Mouse (Mus musculus) MEL (cell line): ENCODE measurements around the gene Gpr180. TPM values are rescaled to one million over a fixed set of nuclear protein-coding genes. Genes with fewer than 3 reads are reported as not detected.

ENCODE experiments used
- DNase-seq: peaks from one replicate; pipeline ENCODE4 v3.0.0; 2011; ENCODE audit warnings: low read depth, low spot score
- H3K27ac ChIP-seq: 2 replicates; pipeline ENCODE4 v1.5.1; 2012; ENCODE audit warnings: low read depth, mild to moderate bottlenecking, control low read depth, low read length, moderate library complexity; ENCODE audit not compliant: control insufficient read depth
- H3K27me3 ChIP-seq, 2 experiments: fragments of 150-350 bp in 1 of 2; sonication (generic) in 1 of 2; 2 replicates each; pipeline ENCODE4 v1.6.1; 2012; ENCODE audit warnings: low read length in 2 of 2, mild to moderate bottlenecking in 2 of 2, improper control_type of control experiment in 1 of 2, moderate library complexity in 1 of 2; ENCODE audit not compliant: insufficient read depth in 2 of 2, control insufficient read depth in 1 of 2
- H3K36me3 ChIP-seq, 2 experiments: 2 replicates each; pipeline ENCODE4 v1.6.1; 2012 to 2014; ENCODE audit warnings: low read length in 2 of 2, improper control_type of control experiment in 1 of 2, inconsistent platforms in 1 of 2, mild to moderate bottlenecking in 1 of 2; ENCODE audit not compliant: insufficient read depth in 2 of 2, control insufficient read depth in 1 of 2
- H3K4me1 ChIP-seq, 2 experiments: fragments of 150-350 bp in 1 of 2; sonication (generic) in 1 of 2; 2 replicates each; pipeline ENCODE4 v1.6.1; 2012; ENCODE audit warnings: low read length in 2 of 2, improper control_type of control experiment in 1 of 2, mild to moderate bottlenecking in 1 of 2; ENCODE audit not compliant: insufficient read depth in 2 of 2, control insufficient read depth in 1 of 2
- H3K4me3 ChIP-seq, 2 experiments: fragments of 150-350 bp in 1 of 2; sonication (generic) in 1 of 2; 2 replicates each; pipeline ENCODE4 v1.5.1; 2012; ENCODE audit warnings: low read depth in 2 of 2, low read length in 2 of 2, mild to moderate bottlenecking in 2 of 2, moderate library complexity in 2 of 2, control low read depth in 1 of 2, improper control_type of control experiment in 1 of 2; ENCODE audit not compliant: control insufficient read depth in 1 of 2, insufficient read depth in 1 of 2
- H3K79me2 ChIP-seq: 2 replicates; pipeline ENCODE4 v1.6.1; 2012; ENCODE audit warnings: mild to moderate bottlenecking, low read length, moderate library complexity; ENCODE audit not compliant: control insufficient read depth, poor library complexity, insufficient read depth
- H3K9ac ChIP-seq: 2 replicates; pipeline ENCODE4 v1.6.1; 2012; ENCODE audit warnings: low read depth, mild to moderate bottlenecking, control low read depth, low read length, moderate library complexity; ENCODE audit not compliant: control insufficient read depth, poor library complexity, severe bottlenecking
- H3K9me3 ChIP-seq: fragments of 150-350 bp; sonication (generic); replicated peaks from 2 replicates; pipeline ENCODE4 v1.6.1; 2012; ENCODE audit warnings: mild to moderate bottlenecking, low read length, improper control_type of control experiment, moderate library complexity; ENCODE audit not compliant: insufficient read depth
- CTCF ChIP-seq, 3 experiments: IDR thresholded peaks in 2 of 3; conservative IDR thresholded peaks in 1 of 3; 2 replicates each; pipeline ENCODE4 v1.5.1; 2011 to 2012; ENCODE audit warnings: low read length in 3 of 3, low read depth in 2 of 3, mild to moderate bottlenecking in 2 of 3, improper control_type of control experiment in 1 of 3, inconsistent platforms in 1 of 3, mixed read lengths in 1 of 3, moderate library complexity in 1 of 3; ENCODE audit not compliant: control insufficient read depth in 1 of 3, insufficient read depth in 1 of 3, poor library complexity in 1 of 3, severe bottlenecking in 1 of 3
- MAFK ChIP-seq: IDR thresholded peaks from 2 replicates; pipeline ENCODE4 v1.6.1; 2011; ENCODE audit warnings: low read depth, mild to moderate bottlenecking, low read length, improper control_type of control experiment, borderline replicate concordance
- MAX ChIP-seq: IDR thresholded peaks from 2 replicates; pipeline ENCODE4 v1.6.1; 2011; ENCODE audit warnings: low read length, improper control_type of control experiment
- MYB ChIP-seq: IDR thresholded peaks from 2 replicates; pipeline ENCODE4 v1.6.1; 2011; ENCODE audit warnings: mild to moderate bottlenecking, low read depth, low read length, improper control_type of control experiment
- NELFE ChIP-seq: IDR thresholded peaks from 2 replicates; pipeline ENCODE4 v1.6.1; 2011; ENCODE audit warnings: low read depth, low read length, improper control_type of control experiment
- POLR2A ChIP-seq, 2 experiments: IDR thresholded peaks; 2 replicates each; pipeline ENCODE4 v1.6.1; 2011 to 2012; ENCODE audit warnings: low read length in 2 of 2, mild to moderate bottlenecking in 2 of 2, control low read depth in 1 of 2, improper control_type of control experiment in 1 of 2, low read depth in 1 of 2, moderate library complexity in 1 of 2; ENCODE audit not compliant: control insufficient read depth in 1 of 2, insufficient read depth in 1 of 2, poor library complexity in 1 of 2
- POLR2AphosphoS2 ChIP-seq: IDR thresholded peaks from 2 replicates; pipeline ENCODE4 v1.6.1; 2011; ENCODE audit warnings: low read length, improper control_type of control experiment
- RCOR1 ChIP-seq: IDR thresholded peaks from 2 replicates; pipeline ENCODE4 v1.6.1; 2012; ENCODE audit warnings: low read depth, mild to moderate bottlenecking, inconsistent platforms, low read length, improper control_type of control experiment
- SIN3A ChIP-seq: IDR thresholded peaks from 2 replicates; pipeline ENCODE4 v1.6.1; 2012; ENCODE audit warnings: low read length, improper control_type of control experiment, inconsistent platforms
- TAL1 ChIP-seq: IDR thresholded peaks from 2 replicates; pipeline ENCODE4 v1.6.1; 2012; ENCODE audit warnings: mild to moderate bottlenecking, inconsistent platforms, low read length, moderate library complexity, mixed read lengths
- TCF12 ChIP-seq: IDR thresholded peaks from 2 replicates; pipeline ENCODE4 v1.6.1; 2014; ENCODE audit warnings: low read depth, mild to moderate bottlenecking, inconsistent platforms, low read length, improper control_type of control experiment, moderate library complexity
- USF1 ChIP-seq: IDR thresholded peaks from 2 replicates; pipeline ENCODE4 v1.6.1; 2014; ENCODE audit warnings: low read depth, mild to moderate bottlenecking, inconsistent platforms, low read length, improper control_type of control experiment, moderate library complexity
- USF2 ChIP-seq, 2 experiments: IDR thresholded peaks; 2 replicates each; pipeline ENCODE4 v1.6.1; 2011 to 2012; ENCODE audit warnings: improper control_type of control experiment in 2 of 2, low read length in 2 of 2, borderline replicate concordance in 1 of 2, inconsistent platforms in 1 of 2, low read depth in 1 of 2, mild to moderate bottlenecking in 1 of 2; ENCODE audit not compliant: insufficient read depth in 1 of 2
- ZNF384 ChIP-seq: IDR thresholded peaks from 2 replicates; pipeline ENCODE4 v1.6.1; 2012; ENCODE audit warnings: low read depth, mild to moderate bottlenecking, inconsistent platforms, low read length, improper control_type of control experiment
- polyA plus RNA-seq, 2 experiments: library from polyadenylated mRNA; stranded (reverse) in 1 of 2; unstranded in 1 of 2; fragments of >175 nt in 1 of 2; fragments of >200 nt in 1 of 2; gene quantifications; 2 replicates each; pipeline versions ENCODE4 v1.2.1 to v1.2.4; 2012; ENCODE audit warnings: low replicate concordance in 2 of 2, low read depth in 1 of 2; ENCODE audit not compliant: insufficient read length in 2 of 2, insufficient read depth in 1 of 2, missing spikeins in 1 of 2
- total RNA-seq: library from RNA; depleted of rRNA; stranded (reverse); fragments of 300-350 nt; gene quantifications from 2 replicates; pipeline ENCODE4 v1.2.3, GENCODE M21; 2012; rRNA removed

Gpr180 gene
- total and polyA plus RNA-seq, 3 experiments = 12.6 to 14.8 TPM; not detected in 1

- no peaks in the 10 kb centered on the region for H3K9me3 ChIP-seq
- H3K4me3 ChIP-seq = no peak overlapping the region
- H3K27ac ChIP-seq = no peak overlapping the region
- H3K36me3 ChIP-seq = no peaks in the 10 kb centered on the region
- H3K9ac ChIP-seq = no peak overlapping the region
- no peaks in the 10 kb centered on the region for H3K79me2 ChIP-seq
- no peak for DNase-seq
- TF ChIP-seq MAX (no peak), MYB (no peak), TCF12 (no peak), SIN3A (no peak), USF2 (IDR thresholded peaks at IDR 0.05; ENCODE audit: borderline replicate concordance in 1 of 2, insufficient read depth in 1 of 2, low read depth in 1 of 2, low read length in 2 of 2) (no peak), CTCF (IDR thresholded peaks at IDR 0.05 in 2 of 3, conservative IDR thresholded peaks at IDR 0.05 in 1 of 3; ENCODE audit: control insufficient read depth in 1 of 3, insufficient read depth in 1 of 3, low read depth in 2 of 3, low read length in 3 of 3, poor library complexity in 1 of 3, severe bottlenecking in 1 of 3) (no peak), POLR2AphosphoS2 (no peak), RCOR1 (no peak), ZNF384 (no peak), NELFE (no peak), MAFK (no peak), TAL1 (no peak), USF1 (no peak), POLR2A (IDR thresholded peaks at IDR 0.05; ENCODE audit: control insufficient read depth in 1 of 2, insufficient read depth in 1 of 2, low read depth in 1 of 2, low read length in 2 of 2, poor library complexity in 1 of 2) (no peak)
- TF ChIP-seq, all 39 proteins: peak for 0
- Histone ChIP-seq H3K27me3 (no peaks in the 10 kb centered on the region; a peak in 2 of 4 replicates), H3K4me1 (no peaks in the 10 kb centered on the region)
Observed at GRCm38 (mm10) chr14:118212188-118212804, 75.3 kb downstream of the Gpr180 start.

Other genes with a start within 250 kb of the Gpr180 start
- 0.08 and 0.10 TPM in 2 replicates for gene Dct, start 84.9 kb upstream of the Gpr180 start, total RNA-seq
- gene Dct, start 84.9 kb upstream of the Gpr180 start, polyA plus RNA-seq = under 1 TPM in 1 of 2 experiments, not detected in 1; 0.49 TPM
- gene Tgds, start 4.4 kb upstream of the Gpr180 start, total RNA-seq = 11.2 and 13.4 TPM in 2 replicates
- 10 to 100 TPM in 1 of 2 experiments, not detected in 1; 11.3 TPM for gene Tgds, start 4.4 kb upstream of the Gpr180 start, polyA plus RNA-seq
- not detected in 2 replicates for gene Sox21, start 99.9 kb downstream of the Gpr180 start, total RNA-seq
- not detected for gene Sox21, start 99.9 kb downstream of the Gpr180 start, polyA plus RNA-seq
- gene Gm9376, start 129.8 kb downstream of the Gpr180 start, total RNA-seq = not detected in 2 replicates
- not detected for gene Gm9376, start 129.8 kb downstream of the Gpr180 start, polyA plus RNA-seq